Mouse (Mus musculus) layer of hippocampus, postnatal 10 days (tissue): Measurements from ENCODE around the gene Slc16a12. TPM values are rescaled to one million over a fixed set of nuclear protein-coding genes. Genes with fewer than 3 reads are reported as not detected.
A peak's percentile ranks its signal among the peaks of the same experiment; 100 is the strongest.
"Not testable (repeated sequence)": the region's sequence is repeated elsewhere in the genome, so short reads cannot be mapped to it uniquely, and the experiment has no call there.

Source experiments
- DNase-seq, 2 experiments: peaks; one replicate each; pipeline ENCODE4 v3.0.0; 2021; ENCODE audit warnings: low spot score in 2 of 2
- long read RNA-seq: library from polyadenylated mRNA; stranded (forward); transcript quantifications from one replicate; pipeline ENCODE4 v2.0.0, GENCODE M21; 2023
- total RNA-seq, 2 experiments: library from RNA; stranded (reverse); gene quantifications; 2 replicates each; pipeline ENCODE4 v1.2.3; 2021

Gene Slc16a12
- total RNA-seq: 1 to 10 TPM; 2.5 to 3.0 TPM
- long read RNA-seq, full-length matches to known transcripts: 1 of 1 reads
- long read RNA-seq, partial matches to known transcripts: 0 of 1 reads
- long read RNA-seq, other reads (novel, unspliced or antisense): 0 of 1 reads

DNA sequence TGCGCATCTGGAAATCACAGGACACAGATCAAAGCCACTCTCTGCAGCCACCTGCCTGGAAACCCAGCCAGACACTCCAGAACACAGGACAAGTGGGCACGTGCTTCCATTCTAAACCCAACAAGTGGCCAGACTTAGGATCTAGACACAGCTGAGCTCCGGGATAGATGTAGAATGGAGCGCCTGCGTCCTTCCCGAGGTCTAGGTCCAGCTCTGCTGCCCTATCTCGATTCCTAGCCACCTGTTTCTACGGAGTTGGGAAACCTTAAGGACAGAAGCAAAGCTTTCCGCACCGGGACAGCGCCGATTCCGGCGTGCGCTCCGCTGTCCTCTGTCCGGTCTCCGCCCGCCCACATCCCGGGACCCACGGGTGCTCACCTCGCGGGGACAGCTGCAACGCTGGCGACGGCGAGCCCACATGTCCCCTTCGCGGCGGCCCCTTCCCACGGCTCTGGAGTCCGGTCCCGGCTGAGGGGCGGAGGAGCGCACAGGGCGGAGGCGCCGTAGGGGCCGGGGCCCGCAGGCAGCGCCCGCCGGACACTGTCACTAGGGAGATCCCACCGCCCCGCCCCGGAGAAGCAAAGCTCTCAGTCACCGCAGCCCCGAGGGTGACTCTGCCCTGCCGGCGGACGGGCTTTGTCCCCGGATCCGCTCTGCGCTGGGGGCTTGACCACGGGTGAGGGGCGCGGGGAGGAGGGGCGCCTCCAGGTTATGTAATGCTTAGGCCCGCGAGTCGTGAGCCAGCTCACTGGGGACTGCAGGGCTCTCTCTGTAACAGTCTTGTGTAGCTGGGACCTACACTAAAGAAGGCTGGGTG lies at the start of gene Slc16a12:
Gene Slc16a12 (minus strand): TSS at position 602 of the 817 bp plus-strand sequence.
- DNase-seq: peak; percentile 18 to 32

DNA sequence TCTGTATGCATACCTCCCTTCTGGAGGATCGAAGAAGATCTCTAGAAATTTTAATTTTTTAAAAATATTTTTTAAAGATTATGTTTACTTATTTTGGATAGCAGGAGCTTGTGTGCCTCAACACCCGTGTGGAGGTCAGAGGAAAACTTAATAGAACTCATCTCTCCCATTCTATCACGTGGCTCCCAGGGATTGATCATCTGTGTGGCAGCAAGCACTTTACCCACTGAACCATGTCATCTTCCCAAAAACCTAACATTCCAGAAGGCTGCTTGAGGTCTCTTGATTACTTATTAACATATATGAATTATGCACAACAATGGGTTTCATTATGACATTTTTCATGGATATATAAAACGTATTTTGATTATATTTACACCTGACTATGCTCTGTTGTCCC lies 49.3 kb upstream of the Slc16a12 start:
- no peak for DNase-seq

DNA sequence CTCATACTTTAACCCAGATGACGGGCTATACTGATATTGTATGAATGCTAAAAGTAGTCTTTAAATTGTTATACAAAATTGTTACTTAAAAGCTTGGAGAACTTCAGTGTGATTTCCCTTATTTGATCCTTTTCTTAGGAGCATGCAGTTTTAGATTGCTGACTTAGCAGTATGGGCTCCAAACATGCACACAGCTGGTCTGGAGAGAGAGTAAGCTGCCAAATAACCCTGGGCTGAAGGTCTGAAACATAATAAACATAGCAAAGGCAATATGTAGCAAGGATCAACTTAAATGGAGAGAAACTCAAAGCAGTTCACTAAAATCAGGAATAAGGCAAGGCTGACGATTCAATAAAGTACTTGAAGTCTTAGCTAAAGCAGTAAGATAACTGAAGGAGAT lies 35.4 kb upstream of the Slc16a12 start:
- no peak for DNase-seq

DNA sequence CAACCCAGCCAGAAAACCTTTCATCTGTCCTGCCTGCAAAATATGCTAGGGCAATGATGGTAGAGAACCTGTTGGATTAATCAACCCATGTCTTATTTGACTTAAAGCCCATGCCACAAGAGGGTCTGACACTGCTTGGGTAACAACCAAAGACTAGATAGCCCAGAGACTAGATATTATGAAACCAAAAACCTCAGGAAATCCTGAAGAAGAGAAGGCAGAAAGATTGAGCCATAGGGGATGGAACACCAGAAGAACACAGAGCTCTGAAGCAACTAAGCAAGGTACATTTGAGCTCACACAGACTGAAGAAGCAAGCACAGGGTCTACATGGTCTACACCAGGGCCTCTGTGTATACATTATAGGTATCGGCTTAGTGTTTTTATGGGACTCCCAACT lies 31.9 kb upstream of the Slc16a12 start:
- no peak for DNase-seq

DNA sequence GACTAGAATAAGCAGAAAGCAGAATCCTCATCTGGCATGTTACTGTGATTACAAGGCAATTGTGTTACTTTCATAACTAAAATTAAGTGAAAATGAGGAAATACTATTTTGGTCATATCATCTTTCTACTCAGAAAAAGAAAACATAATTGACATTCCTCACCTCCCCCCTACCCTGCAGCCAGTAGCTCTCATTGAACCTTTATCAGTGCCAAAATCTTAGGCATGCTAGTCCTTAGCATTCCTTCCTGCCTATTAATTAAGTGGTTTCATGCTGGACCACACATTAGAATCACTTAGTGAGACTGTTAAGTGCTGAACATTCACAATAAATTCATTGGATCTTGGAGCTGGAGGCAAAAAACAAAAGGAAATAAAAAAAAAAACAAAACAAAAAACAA lies 31.0 kb upstream of the Slc16a12 start:
- DNase-seq: no peak

DNA sequence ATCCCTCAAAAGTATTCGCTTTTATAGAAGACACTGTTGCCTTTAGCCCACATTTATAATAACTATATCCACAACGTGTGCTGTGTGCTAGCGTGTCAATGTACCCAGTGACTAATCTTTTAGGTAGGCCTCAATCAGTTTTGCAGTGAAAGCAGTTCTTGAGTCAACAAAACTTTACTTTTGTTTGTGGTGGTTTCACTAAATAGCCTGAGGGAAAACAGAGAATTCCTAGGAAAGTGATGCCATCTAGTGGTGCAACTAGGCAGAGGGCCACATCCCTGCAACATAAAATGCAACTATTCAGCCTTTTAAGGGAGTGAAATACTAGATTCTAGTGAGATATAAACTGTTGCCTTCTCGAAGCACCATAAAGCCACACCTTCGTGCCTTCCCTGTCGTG lies 25.7 kb upstream of the Slc16a12 start:
- peak; percentile 67 to 71 for DNase-seq

DNA sequence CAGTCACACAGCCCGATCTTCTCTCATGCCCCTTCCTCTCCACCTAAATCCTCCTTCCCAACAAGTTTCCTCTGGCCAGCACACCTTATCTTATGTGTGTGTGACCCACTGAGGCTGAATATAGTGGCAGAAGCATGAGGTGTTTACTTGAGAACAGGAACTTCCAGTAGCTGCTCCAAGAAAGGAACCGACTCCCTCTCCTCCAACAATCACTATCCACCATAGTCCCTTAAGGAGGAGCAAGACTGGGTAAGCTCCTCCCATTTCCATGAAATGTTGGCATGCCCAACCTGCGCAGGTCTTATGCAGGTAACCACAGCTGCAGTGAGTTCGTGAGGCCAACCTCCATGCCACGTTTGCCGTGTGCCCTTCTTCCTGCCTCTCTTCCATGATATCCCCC lies 23.7 kb upstream of the Slc16a12 start:
- DNase-seq: no peak

DNA sequence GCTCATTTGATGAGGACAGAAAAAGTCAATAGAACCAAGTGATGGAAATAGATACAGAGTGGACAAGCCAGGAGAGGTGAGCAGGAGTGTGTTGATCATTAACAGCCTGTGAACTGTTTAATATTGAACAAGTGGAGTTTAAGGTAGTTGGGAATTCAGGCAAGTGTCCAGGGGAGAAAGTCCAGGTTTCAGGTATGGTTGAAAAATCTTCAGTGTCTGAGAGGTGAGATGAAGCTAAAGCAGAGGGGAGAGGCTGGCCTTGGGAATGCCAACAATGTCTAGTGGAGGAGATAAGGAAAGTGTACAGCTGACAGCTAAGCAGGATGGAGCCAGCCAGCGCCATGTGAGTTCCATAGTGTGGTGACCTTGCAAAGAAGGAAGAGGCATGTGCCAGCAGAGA lies 11.7 kb upstream of the Slc16a12 start:
- no peak for DNase-seq

DNA sequence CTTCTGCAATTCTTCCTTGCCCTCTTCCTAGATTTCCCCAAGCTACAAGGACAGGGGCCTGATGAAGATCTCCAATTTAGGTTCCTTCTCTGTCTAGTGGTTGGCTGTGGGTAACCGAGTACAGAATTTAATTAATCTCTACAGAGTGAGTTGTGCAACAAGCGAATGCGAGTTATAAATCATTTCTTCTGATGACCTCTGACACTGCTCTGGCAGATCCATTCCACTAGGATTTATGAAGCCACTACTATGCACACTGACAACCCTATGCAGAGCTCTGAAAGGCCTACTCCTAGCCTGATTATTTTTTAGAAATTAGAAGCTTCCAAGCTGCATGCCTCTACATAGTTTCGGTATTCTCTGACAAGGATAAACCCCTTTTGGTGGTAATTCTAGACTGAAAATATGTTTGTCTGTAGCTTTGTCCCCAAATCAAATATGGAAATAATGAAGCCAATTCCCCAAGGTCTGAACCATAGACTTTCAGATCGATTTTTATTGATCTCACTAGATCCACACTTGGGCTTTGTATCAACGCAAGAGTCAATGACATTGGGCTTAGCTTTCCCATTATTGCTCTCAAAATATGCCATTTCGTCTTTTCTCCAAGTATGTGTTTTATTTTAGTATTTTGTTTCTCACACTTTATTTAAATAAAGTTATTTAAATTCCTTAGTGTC lies 9.6 kb upstream of the Slc16a12 start:
- DNase-seq: no peak

DNA sequence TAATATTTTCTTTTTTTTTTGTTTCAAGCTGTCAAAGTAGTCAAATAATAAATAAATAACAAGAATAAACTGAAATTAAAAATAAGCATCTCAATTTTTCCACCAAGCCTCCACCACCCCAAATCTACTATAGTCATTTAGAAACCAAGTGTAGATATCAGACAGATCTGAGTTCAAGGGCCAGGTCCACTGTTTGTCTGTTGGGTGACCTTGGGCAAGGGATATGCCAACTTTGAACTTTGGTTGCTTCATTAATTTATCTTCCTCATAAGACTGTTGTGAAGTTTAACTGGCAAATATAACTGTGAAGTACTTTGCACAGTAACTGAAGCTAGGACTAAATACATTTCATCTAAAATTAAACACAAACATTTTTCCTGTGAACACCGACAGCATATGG lies 8.6 kb upstream of the Slc16a12 start:
- no peak for DNase-seq

DNA sequence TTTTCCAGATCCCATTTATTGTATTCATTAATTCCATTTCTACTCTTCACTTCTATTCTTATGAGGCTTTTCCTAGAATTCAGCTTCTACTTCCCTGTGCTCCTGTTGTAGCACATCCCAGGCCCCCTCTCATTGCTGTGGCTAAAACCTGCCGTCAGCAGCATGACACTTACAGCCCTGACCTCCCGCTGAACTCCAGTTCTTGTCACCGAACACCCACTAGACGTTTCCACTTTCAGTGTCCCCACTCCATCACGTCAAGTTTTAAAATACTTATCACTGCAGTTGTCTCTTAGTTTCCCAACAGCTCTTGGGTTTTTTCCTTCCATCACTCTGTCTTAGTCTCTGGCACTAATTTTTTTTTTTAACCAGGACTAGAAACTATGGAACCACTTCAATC lies 6.2 kb upstream of the Slc16a12 start:
- no peak for DNase-seq

DNA sequence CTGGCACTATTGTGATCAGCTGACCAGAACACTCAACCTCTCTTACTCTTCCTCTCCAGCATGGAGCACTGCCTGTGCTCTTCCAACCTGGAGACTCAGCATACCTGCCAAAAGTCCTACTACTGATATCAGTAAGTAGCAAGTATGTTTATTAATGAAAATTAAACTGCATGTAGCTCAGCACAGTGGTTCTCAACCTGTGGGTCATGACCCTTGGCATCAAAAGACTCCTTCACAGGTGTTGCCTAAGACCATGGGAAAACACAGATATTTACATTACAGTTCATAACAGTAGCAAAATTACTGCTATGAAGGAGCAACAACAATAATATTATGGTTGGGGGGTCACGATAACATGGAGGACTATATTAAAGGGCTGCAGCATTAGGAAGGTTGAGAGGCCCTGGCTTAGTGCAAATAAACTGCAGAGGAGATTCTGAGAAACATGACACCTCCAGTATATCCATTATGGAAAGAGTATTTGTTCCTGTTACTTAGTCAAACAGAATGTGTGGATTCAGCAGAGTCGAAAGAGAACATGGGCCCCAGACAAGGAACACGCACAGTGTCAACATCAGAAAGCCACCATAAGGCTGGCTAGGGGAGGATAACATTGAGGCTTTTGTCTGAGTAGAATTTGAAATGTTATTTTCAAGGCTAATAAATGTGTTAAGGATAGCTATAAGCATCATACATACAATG lies 5.5 kb upstream of the Slc16a12 start:
- no peak for DNase-seq

DNA sequence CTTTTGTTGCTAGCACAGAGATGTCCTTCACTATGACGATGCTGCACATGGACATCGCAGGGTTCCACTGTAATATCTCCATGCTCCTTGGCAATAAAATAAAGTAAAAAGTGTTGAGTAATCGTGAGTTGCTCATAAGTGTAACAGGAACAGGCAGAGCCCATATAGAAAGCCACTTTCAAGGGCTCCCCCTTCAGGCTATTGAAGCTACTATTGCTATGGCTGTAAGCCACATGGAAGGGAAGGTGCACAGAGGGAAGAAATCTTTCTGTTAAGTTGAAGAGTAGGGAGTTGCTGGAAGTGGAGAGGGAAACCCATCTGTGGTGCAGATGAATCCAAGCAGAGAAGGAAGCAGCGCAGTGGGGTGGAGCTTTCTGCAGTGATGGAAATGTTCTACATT lies 4.1 kb upstream of the Slc16a12 start:
- DNase-seq: peak in 1 of 2 experiments; percentile 13

DNA sequence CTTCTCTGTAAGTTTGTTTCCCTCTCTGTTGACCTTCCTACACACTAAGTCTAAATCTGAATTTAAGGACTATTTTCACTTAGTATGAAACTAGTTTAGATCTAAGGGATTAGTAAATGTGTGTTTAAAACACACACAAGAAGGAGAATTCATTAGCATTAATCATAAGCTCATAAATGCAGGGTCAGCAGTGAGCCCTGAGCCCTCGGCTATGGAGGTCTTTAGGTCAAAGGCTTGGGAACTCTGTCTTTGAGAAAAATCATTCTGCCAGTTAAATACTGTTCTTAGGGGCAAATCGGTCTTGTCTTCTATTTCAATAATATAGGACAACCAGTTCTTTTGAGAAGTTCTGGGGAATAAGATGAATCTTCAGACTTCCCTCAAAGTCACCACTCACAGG lies 1.9 kb upstream of the Slc16a12 start:
- no peak for DNase-seq

DNA sequence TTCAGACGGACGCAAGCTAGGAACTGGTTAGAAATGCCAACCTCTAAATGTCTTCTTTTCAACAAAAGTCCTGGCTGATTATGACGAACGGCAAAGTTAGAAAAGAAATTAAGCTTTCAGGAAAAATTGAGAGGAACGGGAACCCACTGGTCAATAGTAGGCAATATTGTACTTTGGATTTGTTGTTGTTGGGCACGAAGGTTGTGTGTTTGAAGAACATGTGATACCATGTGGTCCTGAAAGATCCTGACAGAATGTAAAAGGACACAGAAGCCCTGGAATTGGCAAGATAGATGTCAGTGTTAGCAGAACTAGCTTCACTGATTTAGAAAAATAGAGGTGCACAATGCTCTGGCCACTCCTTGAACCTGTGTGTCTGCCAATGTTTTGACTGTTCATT lies 880 bp upstream of the Slc16a12 start:
- DNase-seq: not testable (repeated sequence)

DNA sequence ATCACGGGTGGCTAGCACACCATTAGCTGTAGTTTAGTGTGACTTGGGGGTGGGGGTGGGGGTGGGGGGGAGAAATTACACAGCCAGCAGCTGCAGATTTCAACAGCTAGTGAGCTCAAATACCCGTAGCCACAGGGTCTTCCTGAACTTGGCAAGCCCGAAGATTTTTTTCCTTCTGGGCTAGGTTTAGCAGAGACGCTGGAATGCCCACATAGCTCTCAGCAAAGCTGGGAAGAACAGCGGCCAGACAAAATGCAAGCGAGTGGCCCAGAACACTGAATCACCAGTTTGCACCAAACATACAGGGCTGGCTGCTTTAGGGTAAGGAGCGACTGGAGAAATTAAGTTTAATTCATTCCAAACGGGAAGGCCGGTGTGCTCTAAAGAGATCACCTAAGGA lies 888 bp downstream of the Slc16a12 start:
- DNase-seq: no peak

DNA sequence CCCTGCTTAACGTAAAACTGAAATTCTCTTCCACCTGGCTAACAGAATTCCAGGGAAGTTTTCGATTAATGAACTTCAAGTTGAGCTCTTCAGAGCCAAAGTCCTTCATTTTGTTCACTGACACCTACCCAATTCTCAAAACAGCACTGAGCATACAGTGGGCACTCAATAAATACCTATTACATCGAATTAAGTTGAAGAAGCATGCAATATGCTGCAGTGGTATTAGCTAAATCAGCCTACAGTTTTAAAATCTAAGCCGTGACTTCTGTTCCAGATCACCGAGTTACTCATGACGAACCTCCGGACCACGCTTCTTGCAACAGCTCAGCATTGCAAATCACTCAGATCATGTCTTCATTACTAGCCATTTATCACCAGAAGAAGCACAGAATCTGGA lies 2.1 kb downstream of the Slc16a12 start:
- DNase-seq: no peak

DNA sequence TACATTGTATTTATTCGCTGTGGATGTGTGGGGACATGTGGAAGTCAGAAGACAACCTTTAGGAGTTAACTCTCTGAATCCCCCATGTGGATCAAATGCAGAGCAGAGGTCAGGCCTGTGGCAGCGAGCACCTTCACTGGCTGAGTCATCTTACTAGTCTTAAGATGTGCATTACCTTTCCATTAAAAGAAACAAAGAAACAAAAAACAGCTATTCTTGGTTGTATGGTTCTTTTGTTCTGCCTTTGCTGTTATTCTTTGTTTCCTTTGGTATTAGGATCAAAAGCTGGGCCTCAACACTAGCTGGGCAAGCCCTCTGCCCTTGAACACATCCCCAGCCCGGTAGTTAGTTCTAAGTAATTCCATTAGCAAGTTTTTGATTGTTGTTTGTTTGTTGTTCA lies 9.2 kb downstream of the Slc16a12 start:
- DNase-seq: no peak

DNA sequence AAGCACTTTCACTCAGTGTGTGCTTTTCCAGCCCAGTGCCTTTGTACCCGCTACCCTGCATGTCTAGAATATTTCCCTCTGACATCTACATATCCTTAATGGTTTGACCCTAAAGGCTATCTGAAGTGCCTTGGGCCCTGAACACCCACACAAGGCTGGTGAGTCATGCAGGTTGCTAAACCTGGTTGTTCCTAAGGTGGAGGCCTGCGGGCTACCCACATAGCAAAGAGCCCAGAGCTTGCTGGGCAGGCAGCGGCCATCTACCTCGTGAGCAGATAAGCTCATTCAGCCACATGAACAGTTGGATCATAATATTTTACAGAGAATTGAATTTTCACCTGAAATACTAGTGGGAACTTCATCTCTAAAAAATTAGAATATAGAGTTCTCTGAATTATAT lies 11.2 kb downstream of the Slc16a12 start:
- DNase-seq: no peak

DNA sequence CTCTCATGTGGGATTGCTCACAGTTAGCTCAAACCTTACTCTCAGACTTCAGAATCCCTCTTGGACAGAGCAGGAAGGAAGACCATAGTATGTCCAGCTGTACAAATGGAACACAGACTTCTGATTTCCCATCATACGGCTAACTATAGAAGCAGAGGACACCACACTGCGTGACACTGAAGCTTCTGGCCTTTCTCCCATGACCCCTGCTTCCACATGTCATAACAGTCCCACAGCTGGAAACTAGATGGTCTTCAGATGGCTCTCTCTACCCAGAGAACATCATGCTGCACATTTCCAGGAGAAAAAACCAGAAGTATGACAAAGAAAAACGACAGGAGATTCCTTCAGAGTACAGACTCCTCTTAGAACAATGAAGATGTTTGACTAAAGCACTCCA lies 14.1 kb downstream of the Slc16a12 start:
- no peak for DNase-seq

DNA sequence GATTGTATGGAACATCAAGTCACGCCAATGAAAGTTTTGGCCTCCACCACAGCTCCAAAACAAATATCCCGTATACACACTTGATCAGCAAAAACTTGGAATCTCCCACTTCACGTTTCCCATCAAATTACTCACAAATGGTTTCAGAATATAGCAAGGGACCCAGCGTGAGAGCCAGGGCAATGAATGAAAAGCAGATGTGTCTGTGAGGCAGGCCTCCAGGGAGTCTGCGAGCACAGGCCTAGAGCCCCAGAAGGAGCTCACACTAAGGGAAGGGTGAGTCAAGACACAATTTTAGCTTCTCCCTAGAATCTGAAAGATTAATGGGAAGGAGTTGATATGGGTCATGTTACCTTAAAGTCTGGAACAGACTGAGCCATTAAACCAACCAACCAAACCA lies 15.7 kb downstream of the Slc16a12 start:
- no peak for DNase-seq

DNA sequence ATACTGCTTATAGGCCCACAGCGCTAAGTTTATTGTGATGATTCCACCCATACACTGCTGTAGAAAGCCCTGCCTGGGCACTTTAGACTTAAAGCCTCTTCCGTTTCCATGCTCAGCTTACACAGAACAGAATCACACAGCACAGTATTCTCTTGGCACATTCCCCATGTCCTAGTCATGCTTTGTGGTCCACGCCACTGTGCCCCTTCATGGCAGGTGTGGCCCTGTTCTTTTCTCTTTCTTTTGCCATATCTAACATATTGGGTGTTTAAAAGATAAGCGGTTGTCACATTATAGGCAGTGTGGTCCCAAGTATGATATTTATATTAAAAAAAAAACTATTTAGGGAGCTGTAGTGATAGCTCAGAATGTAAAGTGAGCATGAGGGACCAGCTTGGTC lies 16.5 kb downstream of the Slc16a12 start:
- no peak for DNase-seq
